Mouse (Mus musculus) hindbrain, embryonic 14.5 days (tissue): ENCODE measurements around the gene Tpm3-rs7. TPM values are rescaled to one million over a fixed set of nuclear protein-coding genes. Genes with fewer than 3 reads are reported as not detected.
"Not testable (repeated sequence)": the region's sequence is repeated elsewhere in the genome, so short reads cannot be mapped to it uniquely, and the experiment has no call there.

Experiments
- ATAC-seq: fragments of 200-750 bp; cut with Nextera tagmentation; 2 replicates; pipeline ENCODE4 v1.8.0; 2017; ENCODE audit warnings: moderate number of reproducible peaks, mild to moderate bottlenecking, moderate TSS enrichment, moderate library complexity; ENCODE audit not compliant: low FRiP score
- DNase-seq: peaks from one replicate; pipeline ENCODE4 v3.0.0-alpha.2; 2015; ENCODE audit warnings: low spot score
- H3K27ac ChIP-seq: fragments of 300-500 bp; sonication (generic); 2 replicates; pipeline ENCODE4 v1.5.1; 2014; ENCODE audit warnings: mild to moderate bottlenecking, moderate library complexity
- H3K27me3 ChIP-seq: fragments of 300-500 bp; sonication (generic); 2 replicates; pipeline ENCODE4 v1.6.1; 2014; ENCODE audit warnings: mild to moderate bottlenecking, low read length, mixed read lengths; ENCODE audit not compliant: control insufficient read depth, insufficient read depth
- H3K36me3 ChIP-seq: fragments of 300-500 bp; sonication (generic); replicated peaks from 2 replicates; pipeline ENCODE4 v1.6.1; 2014; ENCODE audit not compliant: control insufficient read depth, insufficient read depth
- H3K4me1 ChIP-seq: fragments of 300-500 bp; sonication (generic); replicated peaks from 2 replicates; pipeline ENCODE4 v1.6.1; 2014; ENCODE audit warnings: antibody characterized with exemption, low read length, mixed read lengths; ENCODE audit not compliant: control insufficient read depth, insufficient read depth
- H3K4me2 ChIP-seq: fragments of 300-500 bp; sonication (generic); replicated peaks from 2 replicates; pipeline ENCODE4 v1.6.1; 2014; ENCODE audit warnings: mild to moderate bottlenecking, moderate library complexity
- H3K4me3 ChIP-seq: fragments of 300-500 bp; sonication (generic); replicated peaks from 2 replicates; pipeline ENCODE4 v1.5.1; 2014; ENCODE audit warnings: mild to moderate bottlenecking, low read length
- H3K9ac ChIP-seq: fragments of 300-500 bp; sonication (generic); 2 replicates; pipeline ENCODE4 v1.6.1; 2014
- H3K9me3 ChIP-seq: fragments of 300-500 bp; sonication (generic); 2 replicates; pipeline ENCODE4 v1.6.1; 2016; ENCODE audit warnings: low read length; ENCODE audit not compliant: control insufficient read depth
- WGBS: fragments of 180-500 bp; shearing (Covaris S2); extraction: QIAGEN DNeasy Blood & Tissue Kit; methylation state at CpG from one replicate; pipeline ENCODE4 v1.1.7; 2014; 5-methylcytosine and 5-hydroxymethylcytosine counted together
- polyA plus RNA-seq: library from polyadenylated mRNA; unstranded; fragments of >200 nt; fragmentation: Nextera tagmentation; extraction: Ambion mirVana; gene quantifications from 2 replicates; pipeline ENCODE4 v1.2.1, GENCODE M21; 2014

Tpm3-rs7 gene
- polyA plus RNA-seq = 4.8 and 7.2 TPM in 2 replicates

GRCm38 (mm10) chr14:113314499-113314898 is at the start of gene Tpm3-rs7:
Gene Tpm3-rs7, plus strand, starts transcription at chr14:113314608.
- 95% methylated on average over 16 of the region's 16 CpGs for WGBS
- not testable (repeated sequence) for H3K36me3 ChIP-seq, H3K27ac ChIP-seq, ATAC-seq, H3K9me3 ChIP-seq, H3K4me2 ChIP-seq, H3K9ac ChIP-seq, H3K27me3 ChIP-seq, DNase-seq, H3K4me3 ChIP-seq, H3K4me1 ChIP-seq

GRCm38 (mm10) chr14:113317023-113317422 is 2.6 kb downstream of the Tpm3-rs7 start:
- H3K9ac ChIP-seq = no peak overlapping the region
- no peak for DNase-seq
- no peaks in the 10 kb centered on the region for H3K9me3 ChIP-seq
- no peak overlapping the region for H3K4me3 ChIP-seq
- no peak overlapping the region for H3K4me2 ChIP-seq
- H3K27ac ChIP-seq = no peak overlapping the region
- no peaks in the 10 kb centered on the region for H3K36me3 ChIP-seq
- H3K27me3 ChIP-seq = no peaks in the 10 kb centered on the region
- no peaks in the 10 kb centered on the region for H3K4me1 ChIP-seq
- no peak for ATAC-seq
- 97% methylated on average over 1 of the region's 1 CpGs for WGBS

- WGBS = 96% methylated on average over 1 of the region's 1 CpGs
- DNase-seq (no peak), ATAC-seq (no peak)
- H3K27ac ChIP-seq = no peak overlapping the region
- H3K4me1 ChIP-seq = no peaks in the 10 kb centered on the region
- H3K27me3 ChIP-seq = no peaks in the 10 kb centered on the region
- no peak overlapping the region for H3K4me2 ChIP-seq
- no peak overlapping the region for H3K4me3 ChIP-seq
- no peaks in the 10 kb centered on the region for H3K36me3 ChIP-seq
- H3K9me3 ChIP-seq = peaks cover 6% of the 10 kb centered on the region; the same call in 1 of the 2 replicates
- no peak overlapping the region for H3K9ac ChIP-seq
Observed at GRCm38 (mm10) chr14:113363361-113363760, 49.0 kb downstream of the Tpm3-rs7 start.
